Mouse (Mus musculus) E14TG2a.4 (cell line): ENCODE data around the gene Olfr960.

Source experiments
- CTCF ChIP-seq: conservative IDR thresholded peaks from 2 replicates; pipeline ENCODE4 v1.5.1; 2014; ENCODE audit warnings: low read length
- NANOG ChIP-seq: IDR thresholded peaks from 2 replicates; pipeline ENCODE4 v1.6.1; 2014; ENCODE audit warnings: borderline replicate concordance, low read length, mixed read lengths
- POU5F1 ChIP-seq: IDR thresholded peaks from 2 replicates; pipeline ENCODE4 v1.6.1; 2014; ENCODE audit warnings: low read length, borderline replicate concordance

DNA sequence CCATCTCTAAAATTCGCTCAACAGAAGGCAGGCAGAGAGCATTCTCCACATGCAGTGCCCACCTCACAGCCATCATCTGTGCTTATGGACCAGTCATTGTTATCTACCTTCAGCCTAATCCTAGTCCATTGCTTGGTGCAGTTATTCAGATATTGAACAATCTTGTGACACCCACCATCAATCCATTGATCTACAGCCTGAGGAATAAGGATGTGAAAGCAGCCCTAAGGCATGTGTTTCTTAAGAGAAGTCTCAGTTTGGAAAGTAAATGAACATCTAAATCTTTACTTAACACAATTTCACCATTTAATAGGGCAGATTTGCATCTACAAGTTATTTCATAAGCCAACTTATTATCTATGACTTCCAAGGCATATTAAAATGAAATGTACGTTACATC, 48.5 kb downstream of the Olfr960 start:
- TF ChIP-seq CTCF (no peak), NANOG (no peak), POU5F1 (no peak)
